Mouse (Mus musculus): ENCODE data around the gene Sgsm1. TPM values are rescaled to one million over a fixed set of nuclear protein-coding genes. Genes with fewer than 3 reads are reported as not detected.

Sgsm1 gene
- polyA plus RNA-seq, 1 experiment from 2014 or later: 1.2 TPM

DNA sequence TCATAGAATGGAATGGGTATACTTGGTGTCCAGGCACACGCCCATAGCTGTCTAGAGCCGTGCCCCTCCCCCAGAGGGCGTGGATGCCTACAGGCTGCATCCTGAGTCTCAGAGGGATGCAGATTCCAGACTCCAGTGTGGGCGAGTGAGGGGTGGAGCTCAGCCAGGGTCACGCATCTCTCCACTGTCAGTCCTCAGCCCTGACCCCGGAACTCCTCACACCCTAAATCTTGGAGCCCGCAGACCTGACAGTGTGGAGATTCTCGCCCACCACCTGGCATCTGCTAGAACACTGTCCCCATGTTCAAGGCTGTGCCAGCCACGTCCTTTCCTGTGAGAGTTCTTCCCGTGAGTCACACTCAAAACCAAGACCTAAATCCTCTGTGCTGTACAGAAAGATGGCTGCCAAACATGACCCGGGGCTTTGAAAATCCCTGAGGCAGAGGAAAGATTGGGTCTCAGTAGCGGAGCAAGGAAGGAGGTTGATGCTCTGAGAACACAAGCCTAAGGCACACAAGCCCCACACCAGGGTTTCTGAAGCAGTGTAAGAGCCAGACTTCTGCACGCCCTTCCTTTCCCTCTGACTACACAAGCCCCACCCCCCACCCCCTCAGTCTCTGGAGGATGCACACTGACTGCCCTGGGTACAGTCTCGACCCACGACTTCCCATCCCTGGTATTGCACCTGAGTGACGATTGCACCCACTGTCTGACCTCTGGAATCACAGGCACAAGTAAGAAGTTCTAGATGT lies 34.2 kb upstream of the Sgsm1 start:
- H3K4me3 ChIP-seq (ENCODE audit: low read depth, low read length): no peak overlapping the region

DNA sequence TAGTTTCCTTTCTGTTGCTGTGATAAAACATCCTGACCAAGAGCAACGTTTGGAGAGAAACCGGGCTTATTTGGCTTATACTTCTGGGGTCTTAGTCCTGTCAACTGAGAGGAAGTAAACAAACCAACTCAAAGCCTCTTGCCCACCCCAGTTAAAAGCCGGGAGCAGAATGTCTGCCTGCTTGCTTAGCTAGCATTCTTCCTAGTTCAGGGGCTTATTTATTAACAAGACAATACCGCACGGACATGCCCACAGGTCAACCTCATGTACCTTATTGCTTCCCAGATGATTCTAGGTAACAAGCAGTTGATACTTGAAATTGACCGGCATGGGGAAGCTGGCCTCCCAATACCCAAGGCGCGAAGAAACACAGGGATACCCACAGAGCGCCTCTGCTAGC lies 25.7 kb upstream of the Sgsm1 start:
- Histone ChIP-seq H3K27me3 (replicated peaks; ENCODE audit: insufficient read depth, low read length) (peaks cover 24% of the 10 kb centered on the region), H3K9me3 (ENCODE audit: low read length) (no peaks in the 10 kb centered on the region), H3K4me3 (ENCODE audit: low read depth, low read length) (no peak overlapping the region), H3K4me2 (replicated peaks; ENCODE audit: low read depth, low read length) (no peak overlapping the region), H3K36me3 (ENCODE audit: insufficient read depth, low read length) (no peaks in the 10 kb centered on the region), H3K4me1 (ENCODE audit: insufficient read depth, low read depth, low read length) (no peaks in the 10 kb centered on the region), H3K27ac (ENCODE audit: low read length) (no peak overlapping the region), H3K9ac (replicated peaks; ENCODE audit: low read depth) (no peak overlapping the region)
- no peak for ATAC-seq
- TF ChIP-seq CTCF (IDR thresholded peaks at IDR 0.05) (no peak), EP300 (IDR thresholded peaks at IDR 0.05) (no peak)
- 34% methylated on average over 9 of the region's 9 CpGs for WGBS
- DNase-seq (ENCODE audit: low spot score): no peak

More for the DNA sequence above, 34.2 kb upstream of the Sgsm1 start:
- H3K27ac ChIP-seq (ENCODE audit: low read length): no peak overlapping the region
- DNase-seq (ENCODE audit: low spot score): no peak
- TF ChIP-seq CTCF (IDR thresholded peaks at IDR 0.05): no peak
- no peak for TF ChIP-seq EP300 (IDR thresholded peaks at IDR 0.05)
- ATAC-seq: no peak
- H3K9ac ChIP-seq (replicated peaks; ENCODE audit: low read depth): no peak overlapping the region
- no peaks in the 10 kb centered on the region for H3K36me3 ChIP-seq (ENCODE audit: insufficient read depth, low read length)
- H3K27me3 ChIP-seq (replicated peaks; ENCODE audit: insufficient read depth, low read length): peaks cover 14% of the 10 kb centered on the region; the same call in 1 of the 2 replicates
- H3K4me2 ChIP-seq (replicated peaks; ENCODE audit: low read depth, low read length): no peak overlapping the region
- H3K9me3 ChIP-seq (ENCODE audit: low read length): no peaks in the 10 kb centered on the region
- H3K4me1 ChIP-seq (ENCODE audit: insufficient read depth, low read depth, low read length): no peaks in the 10 kb centered on the region
- whole genome bisulfite sequencing: 32% methylated on average over 16 of the region's 16 CpGs

DNA sequence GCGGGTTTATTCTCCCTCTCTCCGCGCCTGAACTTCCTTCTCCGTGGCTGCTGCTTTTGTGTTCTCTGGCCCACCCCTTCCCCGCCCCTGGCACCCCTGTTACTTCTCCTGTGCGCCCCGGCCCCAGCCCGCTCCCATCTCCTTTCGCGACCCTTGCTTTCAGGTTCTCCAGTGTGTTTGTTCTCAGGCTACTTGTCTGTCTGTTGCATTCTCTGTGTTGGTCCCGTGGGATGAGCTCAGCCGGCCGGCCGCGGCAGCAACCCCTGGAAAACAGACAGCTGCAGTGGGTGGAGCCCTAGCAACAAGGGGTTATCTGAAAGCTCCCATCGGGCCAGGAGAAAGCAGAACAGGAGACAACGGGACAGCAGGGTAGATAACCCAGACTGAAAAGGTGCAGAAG lies 25.1 kb upstream of the Sgsm1 start:
- no peak for TF ChIP-seq CTCF (IDR thresholded peaks at IDR 0.05)
- TF ChIP-seq EP300 (IDR thresholded peaks at IDR 0.05): no peak
- under 1% methylated on average over 17 of the region's 17 CpGs for WGBS
- H3K27me3 ChIP-seq (replicated peaks; ENCODE audit: insufficient read depth, low read length): peaks cover 24% of the 10 kb centered on the region
- DNase-seq (ENCODE audit: low spot score) (no peak), ATAC-seq (no peak)
- no peak overlapping the region for H3K9ac ChIP-seq (replicated peaks; ENCODE audit: low read depth)
- H3K4me1 ChIP-seq (ENCODE audit: insufficient read depth, low read depth, low read length): no peaks in the 10 kb centered on the region
- no peaks in the 10 kb centered on the region for H3K36me3 ChIP-seq (ENCODE audit: insufficient read depth, low read length)
- peak overlapping the region; percentile 23; the same call in 1 of the 2 replicates for H3K4me2 ChIP-seq (replicated peaks; ENCODE audit: low read depth, low read length)
- H3K9me3 ChIP-seq (ENCODE audit: low read length): no peaks in the 10 kb centered on the region
- no peak overlapping the region for H3K27ac ChIP-seq (ENCODE audit: low read length)
- peak overlapping the region; percentile 14; the same call in 1 of the 2 replicates for H3K4me3 ChIP-seq (ENCODE audit: low read depth, low read length)

DNA sequence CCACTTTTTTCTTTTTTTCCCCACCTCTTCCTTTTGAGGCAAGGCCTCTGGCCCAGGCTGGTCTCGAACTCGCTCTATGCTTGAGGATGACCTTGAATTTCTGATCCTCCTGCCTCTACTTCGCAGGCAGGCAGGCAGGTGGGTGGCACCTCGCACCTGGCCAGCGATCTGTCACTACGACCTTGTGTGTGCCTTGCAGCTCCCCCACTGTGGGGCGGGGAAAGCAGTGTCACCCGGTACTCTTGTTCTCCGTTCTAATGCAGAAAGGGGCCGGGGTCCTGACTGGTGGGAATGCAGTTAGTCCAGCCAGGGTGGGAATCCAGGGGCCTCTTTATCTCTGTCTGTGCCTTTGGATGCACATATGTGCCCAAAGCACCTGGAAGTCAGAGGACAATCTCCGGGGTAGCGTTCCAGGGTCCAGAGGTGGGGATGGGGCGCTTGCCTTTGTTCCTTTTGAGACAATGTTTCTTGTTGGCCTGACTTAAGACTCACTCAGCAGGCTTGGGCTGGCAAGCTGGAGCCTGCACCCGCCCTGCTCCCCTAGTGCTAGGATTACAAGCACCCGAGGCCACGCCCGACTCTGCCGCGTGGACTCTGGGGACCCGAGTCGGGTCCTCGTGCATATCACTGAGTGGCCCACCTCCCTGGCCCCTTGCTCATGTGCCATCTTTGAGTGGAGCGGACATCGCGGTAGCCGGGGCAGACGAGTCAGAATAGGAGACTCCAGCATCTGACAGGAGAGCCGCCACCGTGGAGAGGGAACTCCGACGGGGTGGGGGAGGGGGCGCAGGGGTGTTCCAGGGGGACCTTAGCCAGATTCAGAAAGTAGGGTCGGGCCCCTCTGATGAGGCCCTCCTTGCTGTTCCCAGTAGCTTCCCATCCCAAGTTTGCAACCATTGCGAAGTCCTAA lies 24.3 kb upstream of the Sgsm1 start:
- 7% methylated on average over 33 of the region's 34 CpGs for WGBS
- TF ChIP-seq CTCF (IDR thresholded peaks at IDR 0.05) (no peak), EP300 (IDR thresholded peaks at IDR 0.05) (no peak)
- no peak overlapping the region for H3K9ac ChIP-seq (replicated peaks; ENCODE audit: low read depth)
- DNase-seq (ENCODE audit: low spot score): no peak
- H3K4me3 ChIP-seq (ENCODE audit: low read depth, low read length): peak overlapping the region; percentile 14; the same call in 1 of the 2 replicates
- H3K9me3 ChIP-seq (ENCODE audit: low read length): no peaks in the 10 kb centered on the region
- 0 out of 2 replicates have a peak overlapping the region, but pooled peaks have one; percentile 19 for H3K4me2 ChIP-seq (replicated peaks; ENCODE audit: low read depth, low read length)
- ATAC-seq: no peak
- H3K36me3 ChIP-seq (ENCODE audit: insufficient read depth, low read length): no peaks in the 10 kb centered on the region
- H3K4me1 ChIP-seq (ENCODE audit: insufficient read depth, low read depth, low read length): no peaks in the 10 kb centered on the region
- H3K27me3 ChIP-seq (replicated peaks; ENCODE audit: insufficient read depth, low read length): peaks cover 24% of the 10 kb centered on the region
- no peak overlapping the region for H3K27ac ChIP-seq (ENCODE audit: low read length)

DNA sequence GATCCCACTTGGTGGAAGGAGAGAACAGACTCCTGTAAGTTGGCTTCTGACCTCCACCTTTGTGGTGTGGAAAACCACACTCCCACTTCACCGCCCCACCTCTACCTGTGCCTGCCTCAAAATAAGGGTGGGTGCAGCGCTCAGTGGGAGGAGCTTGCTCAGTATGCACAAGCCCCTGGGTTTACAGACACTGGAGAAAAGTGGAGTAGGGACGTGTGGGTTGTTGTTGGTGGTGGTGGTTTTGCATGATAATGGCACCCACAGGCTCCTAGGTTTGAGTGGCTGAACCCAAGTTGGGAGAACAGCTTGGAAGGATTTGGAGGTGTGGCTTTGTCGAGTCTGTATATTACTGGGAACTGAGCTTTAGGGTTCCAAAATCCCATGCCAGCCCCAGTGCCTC lies 22.3 kb upstream of the Sgsm1 start:
- H3K4me2 ChIP-seq (replicated peaks; ENCODE audit: low read depth, low read length): no peak overlapping the region
- H3K9me3 ChIP-seq (ENCODE audit: low read length): 0 out of 2 replicates have a peak, but pooled peaks cover 2% of the 10 kb centered on the region
- DNase-seq (ENCODE audit: low spot score): no peak
- no peak overlapping the region for H3K27ac ChIP-seq (ENCODE audit: low read length)
- H3K4me1 ChIP-seq (ENCODE audit: insufficient read depth, low read depth, low read length): no peaks in the 10 kb centered on the region
- WGBS: 64% methylated on average over 4 of the region's 4 CpGs
- peaks cover 24% of the 10 kb centered on the region for H3K27me3 ChIP-seq (replicated peaks; ENCODE audit: insufficient read depth, low read length)
- no peak overlapping the region for H3K9ac ChIP-seq (replicated peaks; ENCODE audit: low read depth)
- no peak for TF ChIP-seq EP300 (IDR thresholded peaks at IDR 0.05)
- no peak for TF ChIP-seq CTCF (IDR thresholded peaks at IDR 0.05)
- H3K4me3 ChIP-seq (ENCODE audit: low read depth, low read length): no peak overlapping the region
- ATAC-seq: no peak
- no peaks in the 10 kb centered on the region for H3K36me3 ChIP-seq (ENCODE audit: insufficient read depth, low read length)

DNA sequence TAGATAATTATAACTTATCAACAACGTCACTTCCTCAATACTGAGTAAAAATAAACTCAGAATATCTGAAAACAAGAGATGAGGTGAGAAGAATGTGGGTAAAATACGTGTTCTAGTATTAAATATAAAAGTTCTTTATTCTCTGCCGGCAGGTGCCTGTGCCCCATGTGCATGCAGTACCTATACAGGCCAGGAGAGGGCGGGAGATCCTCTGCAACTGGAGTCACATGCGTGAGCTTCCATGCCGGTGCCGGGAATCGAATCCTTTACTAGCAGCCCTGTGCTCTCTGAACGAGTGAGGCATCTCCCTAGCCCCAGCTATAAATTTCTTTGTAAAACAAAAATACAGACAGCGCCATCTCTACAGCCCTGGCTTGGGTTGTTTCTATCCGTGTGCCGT lies 21.7 kb upstream of the Sgsm1 start:
- Histone ChIP-seq H3K27ac (ENCODE audit: low read length) (no peak overlapping the region), H3K4me3 (ENCODE audit: low read depth, low read length) (no peak overlapping the region), H3K27me3 (replicated peaks; ENCODE audit: insufficient read depth, low read length) (peaks cover 24% of the 10 kb centered on the region), H3K4me2 (replicated peaks; ENCODE audit: low read depth, low read length) (no peak overlapping the region), H3K9me3 (ENCODE audit: low read length) (0 out of 2 replicates have a peak, but pooled peaks cover 2% of the 10 kb centered on the region), H3K4me1 (ENCODE audit: insufficient read depth, low read depth, low read length) (no peaks in the 10 kb centered on the region), H3K36me3 (ENCODE audit: insufficient read depth, low read length) (no peaks in the 10 kb centered on the region), H3K9ac (replicated peaks; ENCODE audit: low read depth) (no peak overlapping the region)
- TF ChIP-seq EP300 (IDR thresholded peaks at IDR 0.05) (no peak), CTCF (IDR thresholded peaks at IDR 0.05) (peak; percentile 59)
- ATAC-seq: no peak
- DNase-seq (ENCODE audit: low spot score): no peak
- WGBS: 33% methylated on average over 12 of the region's 12 CpGs
